Mouse (Mus musculus) naive thymus-derived CD4-positive, alpha-beta T cell, adult 5 months (primary cell): Measurements from ENCODE around the gene Susd4. TPM values are rescaled to one million over a fixed set of nuclear protein-coding genes. Genes with fewer than 3 reads are reported as not detected.

Source experiments
- polyA plus RNA-seq: library from polyadenylated mRNA; unstranded; fragments of 100-300 nt; shearing (Covaris generic); gene quantifications from one replicate; pipeline ENCODE4 v1.2.1, GENCODE M21; 2017

The Susd4 gene
- 0.83 TPM for polyA plus RNA-seq

GRCm38 (mm10) chr1:182763716-182764461 is at the start of gene Susd4:
Gene Susd4, plus strand, starts transcription at chr1:182763860.

DNA sequence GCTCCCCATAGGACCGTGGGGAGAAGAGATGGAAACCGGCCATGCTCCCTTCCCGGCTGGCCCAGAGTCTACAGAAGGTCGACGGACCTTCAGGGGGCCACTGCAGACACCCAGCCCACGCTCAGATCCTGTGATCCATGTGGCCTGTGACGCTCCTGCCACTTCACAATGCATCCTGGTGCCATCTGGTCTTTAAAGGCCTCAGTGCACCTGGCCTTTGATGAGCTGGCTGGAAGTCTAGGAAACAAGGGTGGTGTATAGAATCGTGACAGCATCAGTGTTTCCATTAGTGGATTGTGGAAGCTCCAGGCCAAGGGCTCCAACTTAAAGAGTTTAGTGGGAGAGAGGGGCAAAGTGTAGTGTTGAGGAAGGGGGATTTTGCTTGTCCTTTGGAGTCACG is 14.6 kb upstream of the Susd4 start, which contains the start of gene Ccdc185:
Gene Ccdc185 (minus strand): TSS at position 101 of the 400 bp plus-strand sequence.

Other genes with a start within 250 kb of the Susd4 start
- 68.7 TPM for gene Capn2, start 246.3 kb upstream of the Susd4 start, polyA plus RNA-seq
- not detected for gene Capn8, start 198.9 kb upstream of the Susd4 start, polyA plus RNA-seq
- gene Ccdc185, start 14.7 kb upstream of the Susd4 start, polyA plus RNA-seq = not detected
- not detected for gene Tlr5, start 190.9 kb downstream of the Susd4 start, polyA plus RNA-seq